Mouse (Mus musculus) lung, adult 18-20 months (tissue): ENCODE measurements around the gene Rnf213.

ENCODE experiments used
- DNase-seq, 2 experiments: peaks; one replicate each; pipeline ENCODE4 v3.0.0; 2022; ENCODE audit warnings: mixed read lengths in 2 of 2

Rnf213 gene

DNA sequence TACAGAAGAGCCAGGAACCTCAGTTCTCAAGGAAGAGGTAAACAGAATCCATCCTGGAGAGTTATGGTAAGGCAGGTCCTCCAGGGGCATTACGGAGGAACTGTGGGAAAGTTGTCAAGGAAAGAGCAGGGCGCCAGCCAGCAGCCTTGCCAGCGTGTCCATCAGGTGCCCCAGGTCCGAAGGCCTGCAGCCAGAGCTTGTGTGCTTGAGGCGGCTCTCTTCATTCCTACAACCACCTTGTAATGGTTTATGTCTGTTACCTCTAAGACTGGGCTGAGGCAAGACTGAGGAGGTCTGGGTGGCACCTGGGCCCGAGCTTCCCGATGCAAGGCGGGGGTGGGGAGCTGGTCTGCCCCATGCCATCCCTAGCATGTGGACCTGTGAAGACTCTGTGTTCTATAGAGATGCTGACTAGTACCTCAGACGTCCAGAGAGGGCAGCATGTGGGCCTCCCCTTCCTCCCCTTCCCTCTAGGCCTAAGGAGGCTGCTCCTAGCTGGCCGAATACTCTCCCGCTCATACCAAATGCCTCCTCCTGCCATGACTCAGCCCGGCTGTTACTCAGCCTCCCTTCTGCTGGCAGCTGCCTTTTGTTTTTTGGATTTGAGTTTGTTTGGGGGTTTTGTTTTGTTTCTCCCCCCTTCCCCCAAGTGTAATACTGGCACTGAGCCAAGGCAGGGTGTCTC lies 123.9 kb downstream of the Rnf213 start:
- no peak for DNase-seq

DNA sequence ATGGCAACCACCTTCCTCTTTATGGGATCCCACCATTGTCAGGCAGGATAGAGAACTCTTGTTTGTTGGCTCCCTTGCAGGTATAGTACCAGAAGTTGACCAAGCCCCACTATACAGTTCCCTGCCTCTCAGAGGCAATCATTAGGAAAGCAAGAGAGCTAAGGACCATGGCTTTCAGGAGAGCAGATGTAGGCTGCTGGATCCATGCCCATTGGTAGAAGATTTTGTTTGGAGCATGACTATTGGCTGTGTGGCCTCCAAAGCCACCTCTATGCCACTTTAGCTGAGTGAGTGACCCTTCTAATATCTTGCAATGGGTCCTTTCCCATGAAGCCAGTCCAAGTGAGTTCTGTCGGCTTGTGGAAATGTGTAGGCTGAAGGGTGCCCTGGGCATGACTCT lies 126.5 kb downstream of the Rnf213 start:
- no peak for DNase-seq

DNA sequence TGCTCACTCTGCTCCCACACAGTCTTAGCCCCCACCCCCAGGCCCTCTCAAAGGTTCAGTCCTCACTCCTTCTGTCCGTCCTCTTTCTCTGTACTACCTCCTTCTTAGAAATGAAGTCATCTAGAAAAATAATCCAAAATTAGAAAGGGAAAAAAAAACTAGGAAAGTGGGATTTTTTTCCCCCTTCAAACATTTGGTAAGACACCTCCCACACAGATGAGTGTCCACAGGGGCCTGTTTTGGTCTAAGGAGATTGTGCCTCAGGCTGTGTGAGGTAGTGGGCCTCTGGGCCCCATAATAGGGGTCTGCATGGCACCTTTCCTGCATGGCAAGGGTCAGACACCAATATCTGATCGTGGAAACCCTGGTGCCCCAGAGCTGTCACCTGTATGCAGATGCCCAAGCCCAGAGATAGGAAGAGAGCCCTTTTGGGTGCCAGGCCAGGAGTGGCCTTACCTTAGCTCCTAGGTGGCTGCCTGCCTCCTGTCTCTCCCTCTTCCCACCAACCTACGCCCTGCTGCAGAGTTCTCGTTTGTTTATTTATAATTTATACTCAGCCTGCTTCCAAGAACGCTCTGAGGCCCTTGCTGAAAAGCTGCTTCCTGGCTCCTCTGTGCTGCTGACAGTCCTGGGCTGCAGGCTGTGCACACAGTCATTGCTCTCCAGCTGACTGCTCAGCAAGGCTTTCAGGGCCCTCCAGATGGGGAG lies 127.3 kb downstream of the Rnf213 start:
- peak in 1 of 2 experiments; percentile 27 for DNase-seq

DNA sequence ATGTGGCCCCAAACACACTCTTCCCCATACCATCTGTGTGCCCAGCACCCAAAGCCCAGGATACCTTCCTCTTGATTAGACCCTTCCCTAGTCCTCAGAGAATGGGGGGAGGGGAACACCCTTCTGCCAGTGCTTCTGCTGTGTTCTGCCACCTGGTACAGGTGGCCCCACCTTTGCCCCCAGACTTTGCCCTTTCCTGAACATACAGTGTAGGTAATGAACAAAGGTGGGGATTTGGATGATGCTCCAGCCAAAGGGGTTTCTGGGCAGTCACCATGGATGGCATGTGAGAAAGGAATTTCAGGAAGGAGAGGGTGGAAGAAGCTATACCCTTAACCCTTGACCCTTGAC lies 127.8 kb downstream of the Rnf213 start:
- no peak for DNase-seq

DNA sequence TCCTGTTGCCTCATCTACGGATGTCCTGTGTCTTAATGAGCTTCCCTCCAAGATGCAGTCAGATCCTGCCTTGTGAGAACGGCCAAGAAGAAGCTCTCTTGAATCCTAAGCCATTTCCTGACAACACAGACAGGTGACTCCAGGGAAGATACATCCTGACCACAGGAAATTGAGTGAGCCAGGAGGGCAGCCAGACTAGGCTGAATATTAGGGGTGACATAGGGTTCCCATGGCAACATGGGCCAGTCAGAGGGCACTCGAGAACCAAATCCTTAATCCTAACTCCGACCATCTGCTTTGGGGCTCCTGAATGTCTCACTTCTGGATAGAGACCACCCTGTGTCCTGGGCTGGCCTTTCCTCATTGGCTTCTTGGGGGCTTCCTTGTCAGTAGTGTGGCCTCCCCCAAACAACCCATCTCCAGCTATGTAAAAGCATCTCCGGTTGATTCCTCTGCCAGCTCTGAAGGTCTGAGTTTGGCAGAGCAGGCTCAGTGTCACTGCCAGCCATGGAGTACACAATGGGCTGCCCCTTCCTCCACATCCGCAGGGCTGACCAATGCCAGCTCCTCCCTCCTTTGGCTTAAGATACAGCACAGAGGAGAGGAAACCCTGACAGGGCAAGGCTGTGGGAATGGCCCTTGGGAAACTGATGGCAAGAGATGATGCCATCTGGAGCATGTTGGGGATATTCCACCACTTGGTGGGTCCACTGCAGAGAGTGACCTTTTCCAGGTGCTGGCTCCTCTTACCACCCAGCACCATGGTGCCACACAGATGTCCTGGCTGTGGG lies 129.2 kb downstream of the Rnf213 start:
- DNase-seq, result peak; percentile 65 to 72

DNA sequence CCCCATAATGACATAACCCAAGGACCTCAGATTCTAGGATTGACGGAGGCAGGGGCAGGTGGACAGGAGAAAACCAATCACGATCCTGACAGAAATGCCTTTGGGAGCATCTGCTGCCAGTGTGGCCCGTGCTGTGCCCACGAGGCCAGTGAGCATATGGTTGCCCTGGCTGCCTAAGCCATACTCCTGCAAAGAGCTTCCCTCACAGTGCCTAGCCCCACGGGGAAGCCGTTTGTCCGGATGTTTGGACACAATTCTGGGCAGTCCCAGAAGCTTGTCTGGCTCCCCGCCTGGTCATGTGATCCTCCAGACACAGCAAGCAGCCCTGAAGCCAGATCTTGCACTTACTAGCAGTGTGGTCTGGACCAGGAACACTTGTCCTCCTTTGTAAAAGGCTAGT lies 129.9 kb downstream of the Rnf213 start:
- DNase-seq, result peak; percentile 69 to 71

DNA sequence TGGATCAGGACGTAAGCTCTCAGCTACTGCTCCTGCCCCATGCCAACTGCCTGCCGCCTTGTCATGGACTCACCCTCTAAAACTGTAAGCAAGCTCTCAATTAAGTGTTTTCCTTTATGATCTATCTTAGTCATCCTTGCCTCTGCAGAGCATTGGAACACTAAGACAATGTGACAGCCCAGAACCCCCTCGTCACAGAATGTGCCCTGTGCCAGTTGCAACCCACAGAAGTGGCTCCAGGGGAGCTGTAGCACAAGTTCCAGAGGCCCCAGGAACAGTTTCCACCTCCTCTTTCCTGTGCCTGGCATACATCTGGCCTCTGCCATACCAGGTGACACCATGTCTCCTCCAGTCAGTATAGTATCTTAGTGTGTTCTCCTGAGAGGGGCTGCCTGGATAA lies 130.5 kb downstream of the Rnf213 start:
- no peak for DNase-seq

DNA sequence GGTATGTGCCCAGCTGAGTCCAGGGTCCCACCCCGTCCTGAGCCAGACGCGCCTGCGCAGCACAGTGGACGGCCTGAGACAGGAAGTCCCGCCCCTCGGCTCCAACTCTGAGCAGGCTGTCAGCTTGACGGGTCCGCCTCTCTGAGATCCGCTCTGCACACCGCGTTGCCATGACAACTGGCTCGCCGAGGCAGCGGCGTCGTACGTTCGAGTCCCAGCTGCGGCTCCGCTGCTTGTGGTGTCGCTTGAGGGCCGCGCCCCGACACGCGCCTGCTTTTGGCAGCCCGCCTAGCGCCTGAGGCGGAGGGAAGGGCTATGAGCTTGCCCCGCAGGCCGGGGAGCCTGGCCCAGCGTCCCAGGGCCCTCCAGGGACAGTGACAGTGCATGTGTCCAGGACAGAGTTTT lies 131.6 kb downstream of the Rnf213 start:
- DNase-seq, result peak; percentile 90 to 94

DNA sequence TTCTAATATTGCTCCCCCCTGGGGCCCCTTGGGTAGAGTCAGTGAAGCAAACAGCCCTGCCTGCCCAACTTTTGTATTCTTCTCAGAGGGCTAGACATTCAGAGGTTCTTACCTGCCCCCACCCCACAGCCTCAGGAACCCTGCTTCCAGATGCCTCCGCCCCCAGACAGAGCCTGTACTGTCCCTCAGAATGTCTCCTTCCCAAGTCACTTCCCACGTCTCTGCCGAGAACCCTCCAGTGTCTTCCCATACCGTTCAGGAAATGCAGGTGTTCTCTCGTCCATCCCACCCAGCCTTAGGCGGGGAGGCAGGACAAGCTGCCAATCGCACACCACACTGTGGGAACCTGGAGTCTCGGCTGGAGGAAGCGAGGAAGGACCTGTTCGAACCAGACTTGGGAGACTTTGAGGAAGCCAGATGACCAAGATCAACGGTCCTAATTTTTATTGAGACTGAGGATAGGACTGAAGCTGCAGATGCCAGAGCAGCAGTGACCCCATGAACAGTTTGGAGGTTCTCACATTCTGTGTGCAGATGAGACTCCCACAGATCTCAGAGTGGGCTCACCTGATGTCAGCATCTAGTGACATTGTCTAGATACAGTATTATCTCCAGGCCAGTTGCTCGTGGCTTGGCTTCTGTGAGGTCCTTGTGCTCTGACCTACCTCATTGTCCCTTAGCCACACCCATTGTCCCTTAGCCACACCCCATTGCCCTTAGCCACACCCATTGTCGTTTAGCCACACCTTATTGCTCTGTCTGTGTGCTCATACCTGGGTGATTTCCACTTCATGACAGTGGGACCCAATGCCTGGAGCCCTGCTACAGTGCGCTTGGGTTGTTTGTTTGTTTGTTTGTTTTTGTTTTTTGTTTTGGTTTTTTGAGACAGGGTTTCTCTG lies 133.4 kb downstream of the Rnf213 start:
- no peak for DNase-seq

DNA sequence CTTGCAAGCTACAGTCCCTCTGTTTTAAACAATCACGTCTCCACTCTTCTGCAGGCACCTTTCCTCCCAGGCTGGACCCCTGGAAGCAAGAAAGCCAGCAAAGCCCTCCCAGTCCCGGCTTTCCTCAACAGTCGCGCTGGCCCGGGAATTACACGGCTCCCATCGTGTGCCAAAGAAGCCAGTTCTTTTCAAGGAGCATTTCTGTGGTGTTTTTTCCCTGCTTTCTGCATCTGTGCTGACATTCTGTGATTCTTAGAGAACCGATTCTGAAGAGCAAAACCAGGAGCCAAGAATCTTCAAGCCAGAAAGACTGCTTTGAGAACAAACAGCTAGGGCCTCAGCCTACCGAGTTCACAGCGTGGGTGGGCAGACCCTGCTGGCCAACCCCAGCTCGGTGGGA lies 136.0 kb downstream of the Rnf213 start:
- no peak for DNase-seq

DNA sequence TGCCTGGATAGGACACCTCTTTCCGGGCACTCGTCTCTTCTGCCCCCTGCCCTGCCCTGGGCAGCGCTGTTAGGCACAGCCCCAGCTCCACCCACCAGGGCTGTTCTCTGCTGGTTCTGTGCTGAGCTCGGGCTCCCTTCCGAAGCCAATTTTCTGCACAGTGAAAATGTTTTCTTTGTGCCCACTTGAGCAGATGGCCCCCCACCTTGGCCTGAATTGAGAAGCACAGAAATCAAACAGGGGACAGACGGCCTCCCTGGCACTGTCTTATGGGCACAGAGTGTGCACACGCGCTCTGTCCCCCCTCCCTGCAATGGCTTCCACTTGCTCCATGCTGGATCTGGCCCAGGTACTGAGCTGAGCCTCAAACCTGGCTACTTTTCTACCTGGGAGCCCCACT lies 139.6 kb downstream of the Rnf213 start:
- DNase-seq, result no peak

DNA sequence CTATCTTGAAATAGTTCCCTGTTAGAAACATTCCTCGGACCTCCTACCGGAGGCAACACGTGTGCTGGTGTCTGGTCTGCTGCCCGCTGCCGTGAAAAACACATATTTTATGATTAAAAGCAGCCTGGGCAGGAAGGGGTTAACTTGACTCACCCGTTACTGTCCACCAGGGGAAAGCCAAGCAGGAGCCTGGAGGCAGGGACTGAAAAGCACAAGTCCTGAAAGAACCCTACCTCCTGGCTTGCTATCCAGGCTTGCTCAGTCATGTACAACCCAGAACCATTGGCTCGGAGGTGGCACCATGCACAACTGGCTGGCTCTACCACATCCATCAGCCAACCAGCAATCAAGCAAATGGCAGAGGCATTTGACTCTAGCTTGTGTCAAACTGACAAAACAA lies 140.8 kb downstream of the Rnf213 start:
- no peak for DNase-seq
